Mouse (Mus musculus) midbrain, embryonic 11.5 days (tissue): ENCODE measurements around the gene Ccne1. TPM values are rescaled to one million over a fixed set of nuclear protein-coding genes. Genes with fewer than 3 reads are reported as not detected.

Experiments used
- ATAC-seq: fragments of 200-750 bp; cut with Nextera tagmentation; 2 replicates; pipeline ENCODE4 v1.8.0; 2017; ENCODE audit warnings: moderate TSS enrichment, moderate library complexity; ENCODE audit not compliant: low FRiP score
- DNase-seq: peaks from one replicate; pipeline ENCODE4 v3.0.0; 2015; ENCODE audit warnings: low spot score; ENCODE audit errors: missing footprints
- H3K27ac ChIP-seq: fragments of 300-500 bp; sonication (generic); 2 replicates; pipeline ENCODE4 v1.5.1; 2014; ENCODE audit warnings: low read depth, low read length
- H3K27me3 ChIP-seq: fragments of 300-500 bp; sonication (generic); 2 replicates; pipeline ENCODE4 v1.6.1; 2014; ENCODE audit warnings: mild to moderate bottlenecking, low read length, moderate library complexity, mixed read lengths; ENCODE audit not compliant: control insufficient read depth, insufficient read depth
- H3K36me3 ChIP-seq: fragments of 300-500 bp; sonication (generic); 2 replicates; pipeline ENCODE4 v1.6.1; 2014; ENCODE audit warnings: mild to moderate bottlenecking, low read length, moderate library complexity, mixed read lengths; ENCODE audit not compliant: control insufficient read depth, insufficient read depth
- H3K4me1 ChIP-seq: fragments of 300-500 bp; sonication (generic); 2 replicates; pipeline ENCODE4 v1.6.1; 2014; ENCODE audit warnings: low read length; ENCODE audit not compliant: control insufficient read depth, insufficient read depth
- H3K4me2 ChIP-seq: fragments of 300-500 bp; sonication (generic); 2 replicates; pipeline ENCODE4 v1.6.1; 2014; ENCODE audit warnings: mild to moderate bottlenecking, moderate library complexity
- H3K4me3 ChIP-seq: fragments of 300-500 bp; sonication (generic); 2 replicates; pipeline ENCODE4 v1.5.1; 2014; ENCODE audit warnings: low read depth, low read length
- H3K9ac ChIP-seq: fragments of 300-500 bp; sonication (generic); 2 replicates; pipeline ENCODE4 v1.6.1; 2014; ENCODE audit warnings: low read length
- H3K9me3 ChIP-seq: fragments of 300-500 bp; sonication (generic); 2 replicates; pipeline ENCODE4 v1.6.1; 2016; ENCODE audit warnings: low read length; ENCODE audit not compliant: control insufficient read depth
- WGBS: fragments of 180-500 bp; shearing (Covaris S2); extraction: QIAGEN DNeasy Blood & Tissue Kit; methylation state at CpG from one replicate; pipeline ENCODE4 v1.1.7; 2014; 5-methylcytosine and 5-hydroxymethylcytosine counted together
- polyA plus RNA-seq: library from polyadenylated mRNA; unstranded; fragments of >200 nt; fragmentation: Nextera tagmentation; extraction: Ambion mirVana; gene quantifications from 2 replicates; pipeline ENCODE4 v1.2.1, GENCODE M21; 2014

Gene Ccne1
- polyA plus RNA-seq, 1 experiment from 2014 or later, result 55.6 TPM

GRCm38 (mm10) chr7:38086401-38086800 lies 20.9 kb downstream of the Ccne1 start:
- WGBS, result 41% methylated on average over 8 of the region's 8 CpGs
- Histone ChIP-seq H3K4me1 (peaks cover 7% of the 10 kb centered on the region), H3K27ac (no peak overlapping the region), H3K4me3 (no peak overlapping the region), H3K36me3 (no peaks in the 10 kb centered on the region), H3K27me3 (peaks cover 7% of the 10 kb centered on the region), H3K4me2 (no peak overlapping the region), H3K9ac (no peak overlapping the region), H3K9me3 (no peaks in the 10 kb centered on the region)
- DNase-seq (no peak), ATAC-seq (no peak)

GRCm38 (mm10) chr7:38085573-38086211 lies 21.6 kb downstream of the Ccne1 start:
- Histone ChIP-seq H3K9me3 (no peaks in the 10 kb centered on the region), H3K27ac (no peak overlapping the region), H3K36me3 (no peaks in the 10 kb centered on the region), H3K4me3 (peak overlapping the region; percentile 29), H3K4me1 (peaks cover 7% of the 10 kb centered on the region), H3K9ac (no peak overlapping the region), H3K4me2 (peak overlapping the region; percentile 69), H3K27me3 (peaks cover 7% of the 10 kb centered on the region)
- WGBS, result 1% methylated on average over 35 of the region's 35 CpGs
- ATAC-seq (peak; percentile 41), DNase-seq (peak; percentile 89)

- H3K27ac ChIP-seq, result no peak overlapping the region
- ATAC-seq, result peak; percentile 97
- H3K36me3 ChIP-seq, result no peaks in the 10 kb centered on the region
- peaks cover 7% of the 10 kb centered on the region for H3K4me1 ChIP-seq
- WGBS, result under 1% methylated on average over 60 of the region's 65 CpGs
- peak; percentile 100 for DNase-seq
- peak overlapping the region; percentile 29 for H3K4me3 ChIP-seq
- H3K9ac ChIP-seq, result peak overlapping the region; percentile 55
- H3K27me3 ChIP-seq, result peaks cover 7% of the 10 kb centered on the region
- H3K4me2 ChIP-seq, result peak overlapping the region; percentile 69
- H3K9me3 ChIP-seq, result no peaks in the 10 kb centered on the region
These were observed 22.4 kb downstream of the Ccne1 start for GRCm38 (mm10) chr7:38084778-38085572.

DNA sequence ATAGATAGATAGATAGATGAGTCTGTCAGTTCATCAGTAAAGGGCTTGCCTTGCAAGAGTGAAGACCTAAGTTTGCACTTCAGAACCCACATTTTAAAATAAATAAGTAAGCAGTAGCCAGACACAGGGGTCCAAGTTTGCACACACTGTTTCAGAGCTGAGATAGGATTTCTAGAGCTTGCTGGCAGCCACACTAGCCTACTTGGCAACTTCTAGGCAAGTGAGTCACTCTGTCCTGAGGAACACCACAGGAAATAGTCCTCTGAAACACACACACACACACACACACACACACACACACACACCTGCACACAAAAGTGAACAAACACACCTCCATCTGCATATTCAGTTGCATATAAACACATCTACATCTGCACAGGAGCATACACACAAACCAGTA lies 24.4 kb downstream of the Ccne1 start:
- ATAC-seq, result no peak
- DNase-seq, result no peak
- Histone ChIP-seq H3K27me3 (peaks cover 7% of the 10 kb centered on the region), H3K9ac (no peak overlapping the region), H3K4me3 (no peak overlapping the region), H3K9me3 (no peaks in the 10 kb centered on the region), H3K27ac (no peak overlapping the region), H3K36me3 (no peaks in the 10 kb centered on the region), H3K4me2 (no peak overlapping the region), H3K4me1 (peaks cover 7% of the 10 kb centered on the region)

DNA sequence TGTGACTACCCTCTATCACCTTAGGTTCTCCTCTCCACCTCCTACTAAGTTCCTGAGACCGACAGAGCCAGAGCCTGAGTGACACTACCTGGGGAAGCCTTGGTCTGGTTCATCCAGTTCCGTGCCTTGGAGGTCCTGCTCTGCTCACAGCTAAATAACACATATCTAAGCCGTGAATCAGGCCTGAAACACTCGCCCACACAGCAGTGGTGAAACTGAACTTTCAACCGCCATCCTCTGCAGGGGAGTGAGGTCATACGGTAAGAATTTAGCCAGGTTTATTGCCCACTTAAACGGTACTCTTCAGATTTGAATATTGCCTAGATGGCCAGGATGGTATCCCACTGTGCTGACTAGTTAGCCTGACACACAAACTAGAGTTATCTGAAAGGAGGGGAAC lies 30.1 kb downstream of the Ccne1 start:
- 80% methylated on average over 7 of the region's 7 CpGs for WGBS
- H3K4me3 ChIP-seq, result no peak overlapping the region

DNA sequence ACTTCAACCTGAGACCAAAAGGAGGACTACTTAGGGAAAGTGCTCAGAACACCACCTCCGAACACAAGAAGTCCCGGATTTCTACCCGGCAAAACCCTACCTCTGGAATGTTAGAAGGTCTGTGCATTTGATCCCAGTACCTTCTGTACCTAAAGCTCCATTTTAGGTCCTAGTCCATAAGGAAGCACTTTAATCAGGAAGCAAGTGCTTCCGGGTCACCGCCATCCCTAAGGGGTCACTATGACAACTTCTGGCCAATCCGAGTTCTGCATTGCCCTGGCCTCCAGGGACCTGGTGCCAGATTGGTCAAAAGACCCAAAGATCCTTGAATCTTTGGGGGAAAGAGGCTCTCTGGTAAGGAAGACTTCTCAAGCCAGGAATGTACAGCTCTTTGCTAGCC lies 31.8 kb downstream of the Ccne1 start:
- Histone ChIP-seq H3K4me3 (no peak overlapping the region), H3K9ac (no peak overlapping the region), H3K4me1 (peaks cover 6% of the 10 kb centered on the region), H3K27ac (no peak overlapping the region), H3K4me2 (no peak overlapping the region), H3K9me3 (no peaks in the 10 kb centered on the region), H3K36me3 (no peaks in the 10 kb centered on the region), H3K27me3 (no peaks in the 10 kb centered on the region)
- WGBS, result 55% methylated on average over 6 of the region's 6 CpGs
- no peak for ATAC-seq
- peak; percentile 84 for DNase-seq

More for the DNA sequence above, 30.1 kb downstream of the Ccne1 start:
- Histone ChIP-seq H3K27ac (no peak overlapping the region), H3K4me1 (peaks cover 6% of the 10 kb centered on the region), H3K9ac (no peak overlapping the region), H3K27me3 (no peaks in the 10 kb centered on the region), H3K9me3 (no peaks in the 10 kb centered on the region), H3K4me2 (no peak overlapping the region), H3K36me3 (no peaks in the 10 kb centered on the region)
- ATAC-seq (no peak), DNase-seq (no peak)

DNA sequence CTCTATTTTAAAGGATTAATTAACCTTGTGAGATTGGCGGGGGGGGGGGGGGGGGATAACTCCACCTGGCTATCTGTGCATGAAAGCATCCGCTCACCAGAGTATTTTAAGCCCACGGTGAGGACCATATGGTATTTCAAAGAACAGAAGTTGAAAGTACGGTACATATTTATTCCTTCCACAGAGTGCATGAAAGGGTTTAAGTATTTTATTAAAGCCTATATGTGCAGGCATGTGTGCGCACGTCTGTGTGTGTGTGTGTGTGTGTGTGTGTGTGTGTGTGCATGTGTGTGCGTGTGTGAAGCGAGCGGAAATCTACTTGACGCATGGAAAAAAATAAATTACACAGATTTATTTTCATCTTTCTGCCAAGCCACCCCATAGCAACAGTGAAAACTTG lies 32.4 kb downstream of the Ccne1 start:
- peak; percentile 30 for ATAC-seq
- Histone ChIP-seq H3K27me3 (no peaks in the 10 kb centered on the region), H3K4me2 (peak overlapping the region; percentile 45), H3K9ac (peak overlapping the region; percentile 3), H3K4me1 (peaks cover 6% of the 10 kb centered on the region), H3K36me3 (no peaks in the 10 kb centered on the region), H3K9me3 (no peaks in the 10 kb centered on the region), H3K27ac (no peak overlapping the region), H3K4me3 (no peak overlapping the region; the same call in 1 of the 2 replicates)
- DNase-seq, result peak; percentile 85
- 40% methylated on average over 10 of the region's 10 CpGs for WGBS

DNA sequence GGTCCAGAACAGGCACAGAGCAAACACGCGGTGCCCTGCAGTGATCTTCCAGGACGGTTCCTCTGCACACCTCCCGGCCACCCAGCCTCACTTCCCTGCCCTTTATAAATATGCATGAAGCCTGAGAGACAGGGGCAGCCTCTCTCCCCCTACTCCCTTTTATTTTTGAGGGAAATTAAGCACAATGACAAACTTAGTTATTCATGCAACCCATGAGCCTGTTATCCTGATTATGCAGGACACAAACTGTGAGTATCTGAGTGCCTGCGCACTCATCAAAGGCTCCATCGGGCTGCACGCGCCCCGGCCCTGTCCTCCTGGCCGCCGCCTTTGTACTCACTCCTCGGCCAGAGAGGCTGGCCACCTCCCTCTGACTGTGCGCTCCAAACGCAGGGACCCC lies 32.8 kb downstream of the Ccne1 start:
- Histone ChIP-seq H3K4me1 (peaks cover 6% of the 10 kb centered on the region), H3K27ac (peak overlapping the region; percentile 32), H3K36me3 (no peaks in the 10 kb centered on the region), H3K4me2 (peak overlapping the region; percentile 45), H3K9ac (peak overlapping the region; percentile 3), H3K27me3 (no peaks in the 10 kb centered on the region), H3K9me3 (no peaks in the 10 kb centered on the region), H3K4me3 (peak overlapping the region; percentile 15; the same call in 1 of the 2 replicates)
- WGBS, result under 1% methylated on average over 14 of the region's 14 CpGs
- DNase-seq (peak; percentile 92), ATAC-seq (peak; percentile 93)

GRCm38 (mm10) chr7:38073782-38074181 lies 33.6 kb downstream of the Ccne1 start:
- no peak overlapping the region; the same call in 1 of the 2 replicates for H3K4me2 ChIP-seq
- peaks cover 6% of the 10 kb centered on the region for H3K4me1 ChIP-seq
- no peak overlapping the region for H3K27ac ChIP-seq
- ATAC-seq (peak; percentile 57), DNase-seq (peak; percentile 92)
- H3K4me3 ChIP-seq, result no peak overlapping the region
- no peaks in the 10 kb centered on the region for H3K27me3 ChIP-seq
- H3K9me3 ChIP-seq, result no peaks in the 10 kb centered on the region
- no peaks in the 10 kb centered on the region for H3K36me3 ChIP-seq
- WGBS, result 25% methylated on average over 3 of the region's 3 CpGs
- no peak overlapping the region for H3K9ac ChIP-seq
